ENCODE assay signal across 18 mouse cellular contexts in the genomic region with DNA sequence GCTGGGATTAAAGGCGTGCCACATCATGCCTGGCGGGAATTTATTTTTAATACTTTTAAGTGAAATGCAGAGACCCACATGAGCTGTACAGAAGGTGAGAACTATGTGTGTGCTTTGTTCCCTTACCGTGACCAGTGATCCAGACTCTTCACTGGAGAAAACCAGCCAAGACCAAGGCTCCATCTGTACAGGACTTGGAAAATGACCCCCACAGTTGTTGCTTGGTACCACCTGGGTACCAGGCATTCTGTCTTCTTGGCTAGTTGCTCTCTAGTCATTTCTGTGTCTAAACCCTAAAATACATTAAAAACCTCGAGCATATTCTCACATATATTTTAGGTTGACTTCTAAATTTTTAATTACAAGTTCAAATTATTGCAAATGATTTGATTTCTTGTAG.
"Had no signal": no experiment of that assay in that cellular context is flagged by ENCODE, and none has a peak within 500 bp of the region (broad histone marks: within the 10 kb centered on the region; RNA-seq: fewer than 3 reads in every experiment).

No protein-coding gene starts in this region.

- ATAC-seq: midbrain, embryonic 16.5 days had no signal

- H3K27me3 ChIP-seq: midbrain, embryonic 12.5 days; neural tube, embryonic 13.5 days; neural tube, embryonic 15.5 days had no signal

- H3K4me3 ChIP-seq: midbrain, embryonic 10.5 days; midbrain, embryonic 12.5 days; myocyte; neural tube, embryonic 13.5 days; neural tube, embryonic 15.5 days had no signal

- H3K27ac ChIP-seq: midbrain, embryonic 10.5 days; midbrain, embryonic 12.5 days; neural tube, embryonic 13.5 days; neural tube, embryonic 15.5 days had no signal

- DNase-seq: lung, embryonic 14.5 days; lung, postnatal 10 days; lung, postnatal 4 days; midbrain, embryonic 14.5 days; retina, postnatal 1 day; right cerebral cortex, adult 18-20 months; right cerebral cortex, postnatal 25 days; right cerebral cortex, postnatal 4 days; spleen, adult 18-20 months; thymus, adult 18-20 months; thymus, postnatal 14 days; thymus, postnatal 36 days had no signal

- H3K4me1 ChIP-seq: midbrain, embryonic 10.5 days; midbrain, embryonic 12.5 days; neural tube, embryonic 13.5 days; neural tube, embryonic 15.5 days had no signal
